Mouse (Mus musculus) brain, embryonic 14.5 days (tissue): Measurements from ENCODE around the gene Dbil5. TPM values are rescaled to one million over a fixed set of nuclear protein-coding genes. Genes with fewer than 3 reads are reported as not detected.
"Not testable (repeated sequence)": the region's sequence is repeated elsewhere in the genome, so short reads cannot be mapped to it uniquely, and the experiment has no call there.

Experiments
- DNase-seq: peaks from one replicate; pipeline ENCODE4 v3.0.0-alpha.2; 2011; ENCODE audit warnings: low read depth
- CTCF ChIP-seq: fragments of 200-500 bp; IDR thresholded peaks from 2 replicates; pipeline ENCODE4 v1.5.1; 2012; ENCODE audit warnings: inconsistent platforms, mild to moderate bottlenecking, moderate library complexity, borderline replicate concordance; ENCODE audit not compliant: insufficient read depth, insufficient read length; ENCODE audit errors: extremely low read depth
- POLR2A ChIP-seq: fragments of 200-500 bp; IDR thresholded peaks from 2 replicates; pipeline ENCODE4 v1.6.1; 2012; ENCODE audit warnings: mild to moderate bottlenecking, inconsistent platforms, borderline replicate concordance; ENCODE audit not compliant: poor library complexity, insufficient read depth, insufficient read length, severe bottlenecking; ENCODE audit errors: extremely low read depth
- polyA plus RNA-seq: library from polyadenylated mRNA; depleted of rRNA; stranded (reverse); fragments of >200 nt; gene quantifications from 2 replicates; pipeline ENCODE4 v1.2.3, GENCODE M21; 2012

Dbil5 gene
- polyA plus RNA-seq, 1 experiment, result 0.75 TPM

DNA sequence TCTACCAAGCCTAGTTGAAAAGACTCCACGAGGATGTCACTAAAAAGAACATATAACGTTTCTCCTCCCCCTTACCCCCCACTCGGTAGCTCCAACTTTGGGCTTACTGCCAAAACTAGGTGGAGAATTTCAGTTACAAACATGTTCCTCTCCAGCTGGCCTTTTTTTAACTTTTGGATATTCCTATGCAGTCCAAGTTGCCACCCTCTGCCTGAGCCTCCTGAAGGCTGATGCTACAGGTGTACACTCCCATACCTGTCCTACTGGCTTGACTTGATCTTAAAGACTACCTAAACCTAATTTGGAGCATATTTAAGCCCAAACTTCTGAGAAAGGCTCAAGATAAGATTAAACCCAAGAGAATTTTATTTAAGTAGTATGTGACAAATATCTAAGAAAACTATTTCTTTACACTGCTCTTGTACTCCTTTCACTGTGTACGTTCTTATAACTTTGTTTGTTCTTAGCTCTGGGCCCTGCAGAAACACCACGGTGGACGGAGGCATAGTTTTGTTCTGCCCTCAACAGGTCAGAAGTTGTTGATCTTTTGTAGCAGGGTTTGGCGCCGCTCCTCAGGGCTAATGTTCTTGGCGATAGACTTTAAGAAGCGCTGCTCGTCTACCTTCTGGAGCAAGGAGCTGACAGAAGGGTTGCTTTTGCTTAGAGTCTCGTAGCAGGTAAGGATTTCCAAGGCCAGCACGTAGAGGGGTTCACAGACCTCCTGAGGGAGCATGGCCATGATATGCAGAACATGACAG lies 7.0 kb upstream of the Dbil5 start:
- no peak for DNase-seq
- no peak for TF ChIP-seq POLR2A
- no peak for TF ChIP-seq CTCF

- DNase-seq, result not testable (repeated sequence)
These were observed 5.8 kb upstream of the Dbil5 start for GRCm38 (mm10) chr11:76211595-76211994.

DNA sequence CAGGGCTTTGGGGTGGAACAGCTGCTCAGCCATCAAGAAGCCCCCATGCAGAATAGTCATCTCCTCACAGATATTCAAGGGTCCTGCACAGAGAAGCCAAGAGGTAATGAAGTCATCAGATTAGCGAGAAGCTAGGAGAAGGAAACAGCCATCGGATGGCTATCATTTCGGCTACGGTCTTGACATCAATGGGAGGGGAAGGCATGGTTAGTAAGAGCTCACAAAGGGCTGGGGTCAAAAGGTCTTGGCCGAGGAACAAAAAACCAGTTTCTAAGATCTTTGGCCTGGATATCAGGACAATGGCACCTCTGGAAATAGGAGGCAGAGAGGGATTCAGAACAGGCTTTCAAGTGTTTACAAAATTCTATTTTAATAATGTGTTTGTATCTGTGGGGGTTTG lies 3.6 kb upstream of the Dbil5 start:
- TF ChIP-seq POLR2A, result no peak
- no peak for TF ChIP-seq CTCF
- no peak for DNase-seq

DNA sequence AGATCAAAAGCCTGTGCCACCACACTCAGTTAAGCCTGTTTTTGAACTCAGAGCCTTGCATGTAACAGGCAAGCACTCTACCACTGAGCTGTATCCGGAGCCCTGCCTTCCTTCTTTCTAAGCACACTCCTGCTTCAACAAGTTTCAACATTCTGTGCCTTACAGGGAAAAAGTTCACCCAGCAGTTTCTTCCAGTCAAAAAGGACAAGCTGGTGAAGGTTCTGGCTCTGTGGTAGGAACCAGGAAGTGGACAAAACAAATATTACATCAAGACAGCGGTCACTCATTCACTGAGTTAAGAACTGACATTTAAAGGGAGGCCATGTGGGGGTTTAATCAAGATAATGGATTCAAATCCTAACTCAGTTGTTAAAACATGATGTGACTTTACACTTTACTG lies 2.4 kb upstream of the Dbil5 start:
- no peak for DNase-seq
- TF ChIP-seq POLR2A (no peak), CTCF (no peak)

GRCm38 (mm10) chr11:76216049-76216540 lies 1.3 kb upstream of the Dbil5 start:
- TF ChIP-seq POLR2A, result no peak
- no peak for TF ChIP-seq CTCF
- DNase-seq, result no peak

DNA sequence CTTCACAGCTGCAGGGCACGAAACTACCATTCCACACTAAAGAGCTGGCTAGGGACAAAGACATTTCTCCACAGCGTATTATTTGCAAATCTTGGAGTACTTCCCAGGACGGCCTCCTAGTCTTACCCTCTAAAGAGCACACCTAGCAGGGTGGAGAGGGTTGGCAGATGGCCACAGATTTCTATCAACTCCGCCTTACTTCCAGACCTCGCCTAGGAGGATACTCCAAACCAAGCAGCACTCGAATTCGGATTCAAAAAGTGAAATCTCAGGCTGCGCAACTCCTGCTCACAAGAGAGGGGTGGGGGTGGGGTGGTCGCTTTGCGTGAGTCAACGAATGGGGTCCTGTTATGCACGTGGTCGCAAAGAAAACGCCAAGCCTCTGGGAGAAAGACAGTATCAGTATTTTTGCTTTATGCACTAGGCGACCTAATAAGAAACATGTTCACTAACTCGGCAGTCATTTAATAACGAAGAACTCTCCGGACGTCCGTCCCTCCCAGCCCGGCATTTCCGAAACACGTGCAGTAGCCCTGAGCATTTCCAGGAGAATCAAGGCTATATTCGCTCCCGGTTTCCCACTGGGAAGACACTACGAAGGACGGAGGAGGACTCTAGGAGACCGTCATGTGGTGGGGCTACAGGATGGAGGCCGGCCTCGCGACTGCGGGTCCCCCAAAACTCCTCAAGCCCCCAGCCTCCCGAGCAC lies 573 bp upstream of the Dbil5 start:
- no peak for TF ChIP-seq POLR2A
- TF ChIP-seq CTCF, result no peak
- peak; percentile 70 for DNase-seq

- no peak for TF ChIP-seq CTCF
- TF ChIP-seq POLR2A, result no peak
- DNase-seq, result no peak
These were observed 7.2 kb downstream of the Dbil5 start for GRCm38 (mm10) chr11:76224631-76225030.

- no peak for DNase-seq
- TF ChIP-seq POLR2A (no peak), CTCF (no peak)
These were observed 7.6 kb downstream of the Dbil5 start for GRCm38 (mm10) chr11:76225051-76225450.

DNA sequence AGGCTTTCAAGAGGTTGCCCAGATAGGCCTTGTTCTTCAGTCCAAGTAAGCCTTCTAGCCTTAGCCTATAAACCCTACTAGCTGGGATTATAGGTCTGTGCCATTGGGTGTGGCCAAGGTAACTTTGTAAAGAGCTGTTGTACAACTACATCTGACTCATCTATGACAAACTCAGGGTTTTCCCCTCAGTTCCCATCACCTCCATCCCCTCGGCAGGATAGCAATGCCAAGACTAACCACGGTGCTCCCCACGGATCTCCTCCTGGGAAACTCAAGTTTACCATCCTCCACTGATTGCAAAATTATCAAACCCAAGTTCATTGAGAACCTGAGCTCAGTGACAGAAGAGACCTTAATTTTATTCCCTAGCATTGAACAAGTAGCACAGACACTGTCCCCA lies 18.7 kb downstream of the Dbil5 start:
- TF ChIP-seq POLR2A, result no peak
- no peak for TF ChIP-seq CTCF
- no peak for DNase-seq

DNA sequence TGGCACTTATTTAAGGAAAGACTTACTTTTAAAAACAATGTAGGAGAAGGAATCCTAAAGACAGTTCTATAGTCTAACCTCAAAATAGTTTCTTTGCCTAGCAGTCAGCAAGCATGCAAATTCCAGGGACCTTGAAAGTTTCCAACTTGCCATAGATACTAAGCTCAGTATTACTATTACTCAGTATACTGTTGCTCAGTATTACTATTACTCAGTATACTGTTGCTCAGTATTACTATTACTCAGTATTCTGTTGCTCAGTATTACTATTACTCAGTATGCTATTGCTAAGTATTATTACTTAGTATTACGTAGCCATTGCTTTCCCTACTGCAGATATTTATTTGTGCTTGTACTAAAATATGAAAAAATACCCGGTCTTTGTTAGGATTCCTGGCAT lies 22.3 kb downstream of the Dbil5 start:
- TF ChIP-seq POLR2A (no peak), CTCF (no peak)
- DNase-seq, result no peak

GRCm38 (mm10) chr11:76242901-76243810 lies 25.7 kb downstream of the Dbil5 start, which contains the start of the genes Mrm3 and Glod4:
Mrm3 (plus strand) TSS chr11:76243715.
Glod4 (minus strand) TSS chr11:76243725.
- peak; percentile 96 for DNase-seq
- TF ChIP-seq POLR2A (peak; percentile 75; the same call in 1 of the 2 replicates), CTCF (no peak)
